Mouse (Mus musculus) limb, embryonic 14.5 days (tissue): Measurements from ENCODE around the gene Itga2b. TPM values are rescaled to one million over a fixed set of nuclear protein-coding genes. Genes with fewer than 3 reads are reported as not detected.

Experiments used
- ATAC-seq: fragments of 200-750 bp; cut with Nextera tagmentation; 2 replicates; pipeline ENCODE4 v1.8.0; 2017; ENCODE audit warnings: low read depth, moderate number of reproducible peaks, moderate TSS enrichment; ENCODE audit not compliant: low FRiP score
- DNase-seq: peaks from one replicate; pipeline ENCODE4 v3.0.0-alpha.2; 2015; ENCODE audit warnings: low spot score
- H3K27ac ChIP-seq: fragments of 300-500 bp; sonication (generic); replicated peaks from 2 replicates; pipeline ENCODE4 v1.5.1; 2014; ENCODE audit warnings: low read depth, mild to moderate bottlenecking, low read length, moderate library complexity, mixed read lengths
- H3K27me3 ChIP-seq: fragments of 300-500 bp; sonication (generic); 2 replicates; pipeline ENCODE4 v1.6.1; 2014; ENCODE audit warnings: low read length, mixed read lengths; ENCODE audit not compliant: control insufficient read depth, insufficient read depth
- H3K36me3 ChIP-seq: fragments of 300-500 bp; sonication (generic); 2 replicates; pipeline ENCODE4 v1.6.1; 2014; ENCODE audit warnings: mild to moderate bottlenecking, low read length, moderate library complexity, mixed read lengths; ENCODE audit not compliant: control insufficient read depth, insufficient read depth
- H3K4me1 ChIP-seq: fragments of 300-500 bp; sonication (generic); 2 replicates; pipeline ENCODE4 v1.6.1; 2014; ENCODE audit warnings: antibody characterized with exemption, low read length, mixed read lengths; ENCODE audit not compliant: control insufficient read depth, insufficient read depth
- H3K4me2 ChIP-seq: fragments of 300-500 bp; sonication (generic); replicated peaks from 2 replicates; pipeline ENCODE4 v1.6.1; 2014; ENCODE audit warnings: low read depth, mild to moderate bottlenecking, low read length, moderate library complexity; ENCODE audit not compliant: severe bottlenecking
- H3K4me3 ChIP-seq: fragments of 300-500 bp; sonication (generic); replicated peaks from 2 replicates; pipeline ENCODE4 v1.5.1; 2014; ENCODE audit warnings: low read length
- H3K9ac ChIP-seq: fragments of 300-500 bp; sonication (generic); 2 replicates; pipeline ENCODE4 v1.6.1; 2014; ENCODE audit warnings: mild to moderate bottlenecking, low read depth, low read length, moderate library complexity; ENCODE audit not compliant: severe bottlenecking
- H3K9me3 ChIP-seq: fragments of 300-500 bp; sonication (generic); 2 replicates; pipeline ENCODE4 v1.6.1; 2016; ENCODE audit warnings: low read length; ENCODE audit not compliant: control insufficient read depth
- POLR2A ChIP-seq: fragments of 200-500 bp; IDR thresholded peaks from 2 replicates; pipeline ENCODE4 v1.8.0; 2012; ENCODE audit warnings: inconsistent platforms, mild to moderate bottlenecking, moderate library complexity, borderline replicate concordance; ENCODE audit not compliant: insufficient read depth, insufficient read length; ENCODE audit errors: extremely low read depth
- WGBS: fragments of 180-500 bp; shearing (Covaris S2); extraction: QIAGEN DNeasy Blood & Tissue Kit; methylation state at CpG from one replicate; pipeline ENCODE4 v1.1.7; 2014; 5-methylcytosine and 5-hydroxymethylcytosine counted together
- polyA plus RNA-seq, 2 experiments: library from polyadenylated mRNA; depleted of rRNA in 1 of 2; stranded (reverse) in 1 of 2; unstranded in 1 of 2; fragments of >200 nt; fragmentation: Nextera tagmentation in 1 of 2; extraction: Ambion mirVana in 1 of 2; gene quantifications; 2 replicates each; pipeline versions ENCODE4 v1.2.1 to v1.2.3; 2012 to 2014

Gene Itga2b
- polyA plus RNA-seq, 2 experiments = 3.5 to 7.0 TPM

DNA sequence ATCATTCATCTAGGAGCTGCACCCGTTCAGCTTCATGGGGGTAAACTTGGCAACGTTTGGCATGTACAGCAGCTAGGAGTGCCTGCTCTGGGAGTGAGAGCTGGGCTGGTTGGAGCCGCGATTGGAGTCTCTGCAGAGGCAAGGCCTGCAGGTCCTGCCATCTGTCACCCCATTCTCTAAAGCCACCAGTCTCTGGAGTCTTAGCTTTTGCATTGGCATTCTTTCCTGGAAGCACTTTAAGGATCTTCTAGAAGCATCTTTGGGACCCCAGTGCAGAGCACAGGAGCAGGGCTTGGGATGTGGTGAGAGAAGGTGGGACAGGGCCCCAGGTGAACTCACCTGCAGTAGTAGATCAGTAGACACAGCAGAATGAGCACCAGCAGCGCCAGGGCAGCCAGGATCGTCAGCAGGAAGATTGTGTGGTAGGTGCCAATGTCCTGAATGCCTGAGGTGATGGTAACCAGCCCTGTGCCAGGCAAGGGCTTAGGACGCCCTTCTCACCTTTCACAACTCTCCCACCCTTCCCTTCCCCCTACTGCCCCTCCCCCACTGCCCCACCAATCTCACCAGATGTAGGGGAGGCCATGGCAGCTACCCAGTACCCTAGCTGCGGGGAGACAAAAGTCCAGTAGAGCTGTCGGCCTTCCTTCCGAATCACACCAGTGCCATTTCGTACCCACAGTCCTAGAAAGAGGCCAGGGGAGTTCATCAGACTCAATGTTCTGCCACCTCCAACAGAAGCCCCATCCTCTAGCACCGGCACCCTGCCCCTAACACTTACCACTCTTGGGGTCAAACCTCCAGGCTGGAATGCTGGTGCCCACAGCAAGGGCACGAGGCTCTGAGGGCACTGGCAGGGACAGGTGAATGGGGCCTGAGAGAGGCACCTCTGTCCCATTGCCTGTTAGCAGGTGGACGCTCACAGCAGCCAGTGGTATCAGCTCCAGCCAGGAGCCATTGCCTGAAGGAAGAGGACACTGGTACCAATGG is 30.5 kb downstream of the Itga2b start:
- Histone ChIP-seq H3K9ac (no peak overlapping the region), H3K27me3 (peaks cover 4% of the 10 kb centered on the region; the same call in 1 of the 2 replicates), H3K27ac (no peak overlapping the region), H3K9me3 (no peaks in the 10 kb centered on the region), H3K4me2 (no peak overlapping the region), H3K36me3 (peaks cover 92% of the 10 kb centered on the region), H3K4me3 (no peak overlapping the region), H3K4me1 (peaks cover 11% of the 10 kb centered on the region)
- 75% methylated on average over 14 of the region's 14 CpGs for WGBS
- no peak for ATAC-seq
- TF ChIP-seq POLR2A = no peak
- DNase-seq = no peak

DNA sequence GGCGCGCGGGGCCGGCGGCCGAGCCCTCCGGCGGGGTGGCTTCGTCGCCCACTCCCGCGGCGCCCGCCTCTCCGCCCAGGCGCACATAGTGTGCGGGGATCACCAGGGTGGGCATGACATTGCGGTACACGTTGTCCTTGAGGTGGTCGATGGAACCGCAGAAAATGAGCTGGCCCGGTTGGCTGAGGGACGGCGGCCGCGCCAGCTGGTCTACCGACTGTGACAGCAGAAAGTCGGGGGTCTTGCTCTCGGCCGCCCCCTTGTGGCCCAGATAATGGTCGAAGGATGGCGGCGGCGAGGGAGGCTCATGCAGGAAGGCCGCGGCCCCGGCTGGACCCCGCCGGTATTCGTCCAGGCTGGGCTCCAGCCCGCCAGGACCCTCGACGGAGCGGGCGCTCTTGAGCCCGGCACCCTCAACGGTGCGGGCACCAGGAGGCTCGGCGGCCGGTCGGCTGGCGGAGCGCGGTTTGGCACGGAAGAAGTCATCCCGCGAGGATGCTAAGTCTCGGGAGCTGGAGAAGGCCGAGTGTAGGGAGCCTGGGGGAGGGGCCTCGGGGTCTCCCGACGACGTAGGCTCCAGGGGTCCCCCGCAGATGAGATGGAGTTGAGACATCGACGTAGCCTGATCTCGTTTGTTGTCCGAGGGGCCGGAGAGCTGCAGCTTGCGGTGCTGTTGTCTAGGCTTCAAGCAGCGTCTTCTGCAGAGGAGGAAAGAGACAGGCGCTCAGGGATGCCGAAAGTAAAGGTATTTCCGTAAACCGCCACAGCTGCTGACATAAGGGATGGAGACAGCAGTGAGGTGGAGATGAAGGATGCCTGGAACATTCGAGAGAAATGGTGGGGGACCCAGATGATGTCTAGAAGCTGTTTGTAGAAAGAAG is 31.5 kb downstream of the Itga2b start:
- Histone ChIP-seq H3K4me2 (peak overlapping the region; percentile 80), H3K27me3 (peaks cover 4% of the 10 kb centered on the region; the same call in 1 of the 2 replicates), H3K36me3 (peaks cover 94% of the 10 kb centered on the region), H3K9ac (peak overlapping the region; percentile 52; the same call in 1 of the 2 replicates), H3K9me3 (no peaks in the 10 kb centered on the region), H3K27ac (no peak overlapping the region), H3K4me3 (peak overlapping the region; percentile 38), H3K4me1 (peaks cover 11% of the 10 kb centered on the region)
- ATAC-seq (peak; percentile 31), DNase-seq (peak; percentile 83)
- no peak for TF ChIP-seq POLR2A
- WGBS = 11% methylated on average over 71 of the region's 77 CpGs

- peak; percentile 17; the same call in 1 of the 2 replicates for ATAC-seq
These were observed 32.5 kb downstream of the Itga2b start for GRCm38 (mm10) chr11:102437120-102438061.

DNA sequence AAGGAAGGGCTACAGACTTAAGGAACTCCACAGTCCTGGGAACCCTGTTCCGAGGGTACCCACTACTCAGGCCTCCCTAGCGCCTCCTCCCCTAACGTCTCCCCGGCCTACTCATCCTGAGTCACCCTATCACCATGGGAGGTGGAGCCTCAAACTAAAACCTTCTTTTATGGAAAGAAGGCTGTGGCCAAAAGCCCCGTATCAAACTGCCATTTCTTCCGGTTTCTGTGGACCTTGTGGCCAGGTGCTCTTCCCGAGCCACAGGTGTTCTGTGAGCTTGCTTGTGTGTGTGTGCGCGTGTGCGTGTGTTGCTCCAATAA is 33.5 kb downstream of the Itga2b start:
- ATAC-seq = no peak
- no peak for TF ChIP-seq POLR2A
- no peak overlapping the region for H3K27ac ChIP-seq
- peaks cover 4% of the 10 kb centered on the region; the same call in 1 of the 2 replicates for H3K27me3 ChIP-seq
- 81% methylated on average over 10 of the region's 10 CpGs for WGBS
- DNase-seq = no peak
- no peak overlapping the region for H3K9ac ChIP-seq
- H3K4me3 ChIP-seq = no peak overlapping the region
- peaks cover 14% of the 10 kb centered on the region for H3K4me1 ChIP-seq
- peaks cover 81% of the 10 kb centered on the region for H3K36me3 ChIP-seq
- no peaks in the 10 kb centered on the region for H3K9me3 ChIP-seq
- no peak overlapping the region for H3K4me2 ChIP-seq

More at GRCm38 (mm10) chr11:102437120-102438061, 32.5 kb downstream of the Itga2b start:
- Histone ChIP-seq H3K27me3 (peaks cover 4% of the 10 kb centered on the region; the same call in 1 of the 2 replicates), H3K27ac (no peak overlapping the region), H3K4me3 (peak overlapping the region; percentile 38), H3K9me3 (no peaks in the 10 kb centered on the region), H3K4me1 (peaks cover 11% of the 10 kb centered on the region), H3K9ac (peak overlapping the region; percentile 52), H3K36me3 (peaks cover 91% of the 10 kb centered on the region), H3K4me2 (peak overlapping the region; percentile 80)
- DNase-seq = no peak
- no peak for TF ChIP-seq POLR2A
- 8% methylated on average over 65 of the region's 87 CpGs for WGBS
